Mouse (Mus musculus): ENCODE measurements around the gene A730009L09Rik. TPM values are rescaled to one million over a fixed set of nuclear protein-coding genes. Genes with fewer than 3 reads are reported as not detected.

The A730009L09Rik gene
- polyA plus RNA-seq, 1 experiment from 2014 or later, result not detected

Other genes starting within 250 kb of the A730009L09Rik start
- gene Mrpl39, start 220.6 kb downstream of the A730009L09Rik start, polyA plus RNA-seq (2016; fragmentation: Nextera tagmentation; extraction: Ambion mirVana), result 55.0 and 57.9 TPM in 2 replicates

All from embryonic facial prominence, embryonic 10.5 days (tissue).